Mouse (Mus musculus) heart, embryonic 16.5 days (tissue): ENCODE measurements around the gene Mms19. TPM values are rescaled to one million over a fixed set of nuclear protein-coding genes. Genes with fewer than 3 reads are reported as not detected.
"Not testable (repeated sequence)": the region's sequence is repeated elsewhere in the genome, so short reads cannot be mapped to it uniquely, and the experiment has no call there.

Experiments used
- ATAC-seq: fragments of 200-750 bp; cut with Nextera tagmentation; replicated peaks from 2 replicates; pipeline ENCODE4 v1.8.0; 2017; ENCODE audit warnings: moderate number of reproducible peaks; ENCODE audit not compliant: insufficient read depth, low FRiP score; ENCODE audit errors: extremely low read depth
- H3K27ac ChIP-seq: fragments of 300-500 bp; sonication (generic); 2 replicates; pipeline ENCODE4 v1.5.1; 2014; ENCODE audit warnings: mild to moderate bottlenecking, low read length, control low read depth, moderate library complexity
- H3K27me3 ChIP-seq: fragments of 300-500 bp; sonication (generic); 2 replicates; pipeline ENCODE4 v1.6.1; 2014; ENCODE audit warnings: low read length, mixed read lengths; ENCODE audit not compliant: control insufficient read depth, insufficient read depth
- H3K36me3 ChIP-seq: fragments of 300-500 bp; sonication (generic); 2 replicates; pipeline ENCODE4 v1.6.1; 2014; ENCODE audit not compliant: control insufficient read depth, insufficient read depth
- H3K4me1 ChIP-seq: fragments of 300-500 bp; sonication (generic); 2 replicates; pipeline ENCODE4 v1.6.1; 2014; ENCODE audit warnings: low read length, mixed read lengths; ENCODE audit not compliant: control insufficient read depth, insufficient read depth
- H3K4me2 ChIP-seq: fragments of 300-500 bp; sonication (generic); 2 replicates; pipeline ENCODE4 v1.6.1; 2014; ENCODE audit warnings: low read depth, mild to moderate bottlenecking, control low read depth, low read length
- H3K4me3 ChIP-seq: fragments of 300-500 bp; sonication (generic); 2 replicates; pipeline ENCODE4 v1.5.1; 2014; ENCODE audit warnings: mild to moderate bottlenecking, control low read depth, low read length
- H3K9ac ChIP-seq: fragments of 300-500 bp; sonication (generic); 2 replicates; pipeline ENCODE4 v1.6.1; 2014; ENCODE audit warnings: low read length, control low read depth
- H3K9me3 ChIP-seq: fragments of 300-500 bp; sonication (generic); replicated peaks from 2 replicates; pipeline ENCODE4 v1.6.1; 2016; ENCODE audit warnings: low read length; ENCODE audit not compliant: control insufficient read depth
- WGBS: fragments of 180-500 bp; shearing (Covaris S2); extraction: QIAGEN DNeasy Blood & Tissue Kit; methylation state at CpG from one replicate; pipeline ENCODE4 v1.1.7; 2014; 5-methylcytosine and 5-hydroxymethylcytosine counted together
- polyA plus RNA-seq: library from polyadenylated mRNA; unstranded; fragments of >200 nt; fragmentation: Nextera tagmentation; extraction: Ambion mirVana; gene quantifications from 2 replicates; pipeline ENCODE4 v1.2.1, GENCODE M21; 2015

Gene Mms19
- polyA plus RNA-seq, 1 experiment from 2014 or later, result 20.7 TPM

DNA sequence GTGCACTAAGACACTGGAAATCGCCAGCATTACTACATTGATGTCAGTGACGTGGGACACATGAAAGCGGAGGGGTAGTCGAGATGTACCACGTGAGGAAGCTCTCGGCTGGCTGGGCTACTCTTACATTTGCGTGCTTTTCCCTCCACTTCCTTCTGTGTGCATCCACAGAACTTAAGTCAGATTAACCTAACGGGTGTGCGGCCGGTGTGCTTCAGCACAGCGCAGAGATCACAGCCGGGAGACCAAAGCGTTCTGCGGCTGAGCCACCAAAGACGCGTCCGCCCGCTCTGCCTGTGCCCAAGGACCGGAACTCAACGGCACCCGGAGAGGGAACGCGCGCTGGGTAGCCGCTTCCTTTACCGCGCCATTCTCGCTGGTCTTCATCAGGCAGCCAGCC lies 48.3 kb downstream of the Mms19 start:
- H3K4me2 ChIP-seq, result peak overlapping the region; percentile 90
- peaks cover 18% of the 10 kb centered on the region for H3K4me1 ChIP-seq
- no peaks in the 10 kb centered on the region for H3K27me3 ChIP-seq
- ATAC-seq, result 0 out of 2 replicates have a peak, but pooled peaks have one; percentile 4
- peaks cover 16% of the 10 kb centered on the region for H3K36me3 ChIP-seq
- H3K9ac ChIP-seq, result peak overlapping the region; percentile 75
- peak overlapping the region; percentile 83 for H3K4me3 ChIP-seq
- under 1% methylated on average over 28 of the region's 28 CpGs for WGBS
- H3K9me3 ChIP-seq, result no peaks in the 10 kb centered on the region
- H3K27ac ChIP-seq, result peak overlapping the region; percentile 12

DNA sequence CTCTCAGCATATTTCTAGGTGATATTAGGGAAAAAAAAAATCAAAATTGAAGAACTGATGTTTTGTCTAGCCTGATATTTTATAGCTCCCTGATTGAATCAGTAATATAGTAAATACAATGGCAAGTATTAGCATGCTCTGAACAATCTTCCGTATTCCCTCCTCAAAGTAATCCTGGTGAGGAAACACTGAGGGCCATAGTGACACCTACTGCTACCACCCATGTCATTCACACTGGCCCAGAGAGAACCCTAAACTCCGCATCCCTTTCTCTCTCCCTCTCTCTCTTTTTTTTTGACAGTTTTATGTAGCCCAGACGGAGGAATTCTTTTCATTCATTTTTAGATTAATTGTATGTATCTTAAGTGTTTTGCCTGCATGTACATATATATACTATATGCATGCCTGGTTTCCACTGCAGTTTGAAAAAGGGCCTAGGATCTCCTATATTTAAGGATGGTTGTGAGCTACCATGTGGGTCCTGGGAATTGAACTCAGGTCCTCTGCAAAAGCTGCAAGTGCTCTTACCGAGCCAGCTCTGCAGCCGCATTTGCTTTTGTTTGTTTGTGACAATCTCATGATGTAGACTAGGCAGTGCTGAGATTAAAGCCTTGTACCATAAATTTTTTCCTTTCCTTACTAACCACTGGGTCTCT lies 60.4 kb downstream of the Mms19 start:
- no peak overlapping the region for H3K4me3 ChIP-seq
- H3K9ac ChIP-seq, result no peak overlapping the region
- H3K27me3 ChIP-seq, result no peaks in the 10 kb centered on the region
- no peaks in the 10 kb centered on the region for H3K4me1 ChIP-seq
- no peaks in the 10 kb centered on the region for H3K9me3 ChIP-seq
- 70% methylated on average over 5 of the region's 5 CpGs for WGBS
- peaks cover 43% of the 10 kb centered on the region for H3K36me3 ChIP-seq
- H3K4me2 ChIP-seq, result no peak overlapping the region
- ATAC-seq, result no peak
- no peak overlapping the region for H3K27ac ChIP-seq

DNA sequence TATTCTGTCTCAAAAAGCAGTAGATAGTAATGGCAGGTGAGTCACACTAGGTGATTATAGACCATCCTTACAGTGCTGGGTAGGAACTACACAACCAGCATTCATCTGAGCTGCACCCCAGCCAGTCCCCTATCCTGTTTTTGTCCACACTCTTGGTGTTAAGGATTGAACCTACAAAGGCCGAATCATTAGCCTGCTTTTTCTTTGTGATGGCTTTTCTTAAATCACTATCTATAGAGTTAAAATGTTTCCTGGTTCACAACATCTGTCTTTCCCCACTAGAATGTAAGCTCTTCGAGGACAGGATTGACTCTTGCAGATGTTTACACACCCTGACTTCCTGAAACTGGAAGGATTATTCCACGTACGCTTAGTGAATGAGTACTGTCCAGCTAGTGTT lies 61.5 kb downstream of the Mms19 start:
- no peak for ATAC-seq

DNA sequence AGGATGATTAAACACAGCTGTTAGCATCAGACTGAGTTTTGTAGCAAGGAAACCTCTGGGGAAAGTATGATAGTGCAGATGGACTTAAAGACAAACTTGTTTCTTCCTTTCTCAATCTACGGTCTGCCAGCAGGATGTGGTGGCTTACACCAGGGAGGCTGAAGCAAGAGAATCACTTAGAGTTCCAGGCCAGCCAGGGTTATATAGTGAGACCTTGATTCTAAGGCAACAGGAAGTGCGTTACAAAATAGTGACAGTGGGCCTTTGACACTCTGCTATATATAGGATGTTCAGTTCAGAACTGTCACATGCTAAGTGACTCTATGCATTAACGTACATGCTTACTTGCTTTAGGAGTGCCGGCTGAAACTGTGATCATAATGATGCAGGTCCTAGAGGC lies 64.1 kb downstream of the Mms19 start:
- Histone ChIP-seq H3K4me3 (no peak overlapping the region), H3K27me3 (no peaks in the 10 kb centered on the region), H3K4me2 (no peak overlapping the region), H3K9me3 (no peaks in the 10 kb centered on the region), H3K9ac (no peak overlapping the region), H3K36me3 (peaks cover 49% of the 10 kb centered on the region), H3K27ac (no peak overlapping the region), H3K4me1 (peaks cover 19% of the 10 kb centered on the region)
- ATAC-seq, result no peak
- 81% methylated on average over 4 of the region's 4 CpGs for WGBS

More for the DNA sequence above, 61.5 kb downstream of the Mms19 start:
- Histone ChIP-seq H3K9me3 (no peaks in the 10 kb centered on the region), H3K9ac (no peak overlapping the region), H3K4me3 (no peak overlapping the region), H3K4me2 (no peak overlapping the region), H3K27me3 (no peaks in the 10 kb centered on the region), H3K27ac (no peak overlapping the region), H3K36me3 (peaks cover 48% of the 10 kb centered on the region), H3K4me1 (peaks cover 6% of the 10 kb centered on the region)
- WGBS, result 70% methylated on average over 4 of the region's 4 CpGs

DNA sequence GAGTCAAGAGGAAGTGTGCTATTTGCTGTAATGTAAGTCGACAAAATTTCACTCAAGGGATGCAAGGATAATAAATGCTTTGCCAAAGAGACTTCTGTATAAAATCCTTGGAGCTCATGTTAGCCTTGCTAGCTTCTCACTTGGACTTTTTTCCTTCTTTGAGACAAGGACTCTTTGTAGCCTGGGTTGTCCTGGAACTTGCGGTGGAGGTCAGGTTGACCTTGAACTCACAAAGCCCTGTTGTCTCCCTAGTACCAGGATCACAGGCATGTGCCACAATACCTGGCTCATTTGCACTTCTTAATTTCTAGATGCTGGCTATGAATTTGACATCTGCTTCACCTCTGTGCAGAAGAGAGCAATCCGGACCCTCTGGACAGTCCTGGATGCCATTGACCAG lies 65.7 kb downstream of the Mms19 start:
- H3K9ac ChIP-seq, result peak overlapping the region; percentile 38
- peaks cover 44% of the 10 kb centered on the region for H3K36me3 ChIP-seq
- H3K4me2 ChIP-seq, result peak overlapping the region; percentile 94

DNA sequence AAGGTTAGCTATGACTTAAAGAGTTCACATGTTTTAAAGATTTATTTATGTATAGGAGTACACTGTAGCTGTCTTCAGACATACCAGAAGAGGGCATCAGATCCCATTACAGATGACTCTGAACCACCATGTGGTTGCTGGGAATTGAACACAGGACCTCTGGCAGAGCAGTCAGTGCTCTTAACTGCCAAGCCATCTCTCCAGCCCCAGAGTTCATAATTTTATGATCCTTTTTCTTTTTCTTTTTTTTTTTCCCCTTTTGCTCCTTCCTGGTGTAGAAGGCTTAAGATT lies 66.4 kb downstream of the Mms19 start:
- ATAC-seq, H3K27me3 ChIP-seq, H3K9me3 ChIP-seq: not testable (repeated sequence)
- peak overlapping the region; percentile 0; the same call in 1 of the 2 replicates for H3K27ac ChIP-seq
- peaks cover 19% of the 10 kb centered on the region for H3K4me1 ChIP-seq
- H3K4me3 ChIP-seq, result peak overlapping the region; percentile 85
- peak overlapping the region; percentile 95 for H3K9ac ChIP-seq
- peak overlapping the region; percentile 94 for H3K4me2 ChIP-seq
- peaks cover 38% of the 10 kb centered on the region for H3K36me3 ChIP-seq

More for the DNA sequence above, 65.7 kb downstream of the Mms19 start:
- 66% methylated on average over 3 of the region's 3 CpGs for WGBS
- Histone ChIP-seq H3K9me3 (no peaks in the 10 kb centered on the region), H3K4me3 (peak overlapping the region; percentile 85), H3K27ac (peak overlapping the region; percentile 53), H3K4me1 (peaks cover 19% of the 10 kb centered on the region), H3K27me3 (no peaks in the 10 kb centered on the region)
- ATAC-seq, result no peak

DNA sequence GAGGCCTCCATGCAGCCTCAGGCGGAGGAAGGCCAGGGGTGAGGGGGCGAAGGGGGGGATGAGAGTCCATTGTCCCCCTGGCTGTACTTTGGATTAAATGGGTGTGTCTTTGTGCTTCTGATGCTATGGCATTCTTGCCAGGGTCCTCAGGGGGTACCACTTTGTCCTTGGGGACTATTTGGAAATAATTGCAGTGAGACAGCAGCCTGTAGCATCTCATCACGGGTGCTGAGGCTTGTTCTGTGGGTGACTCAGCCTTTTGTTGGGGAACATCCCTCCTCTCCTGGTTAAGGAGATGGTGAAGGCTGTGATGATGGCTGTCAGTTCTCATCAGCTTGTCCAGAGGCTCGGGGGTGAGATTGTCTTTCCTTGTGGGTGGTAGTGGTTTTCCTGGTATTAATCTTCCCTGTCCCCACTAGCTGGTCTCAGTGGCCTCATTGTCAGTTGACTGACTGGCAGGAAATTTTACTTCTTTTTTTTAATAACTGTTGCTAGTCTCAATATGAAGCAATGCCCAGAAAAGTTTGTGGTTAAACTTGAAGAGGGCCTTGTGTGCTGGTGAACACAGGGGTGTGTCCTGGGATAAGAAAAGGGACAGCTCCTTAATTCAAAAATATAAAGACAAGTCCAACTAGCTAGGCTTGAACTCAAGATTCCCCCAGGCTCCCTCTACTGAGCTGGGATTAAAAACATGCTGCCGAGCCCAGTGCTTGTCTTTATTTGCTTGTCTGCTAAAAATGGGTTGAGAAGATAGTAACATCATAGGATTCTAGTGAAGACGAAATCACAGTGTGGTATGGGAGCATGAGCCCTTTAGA lies 67.0 kb downstream of the Mms19 start:
- peaks cover 19% of the 10 kb centered on the region for H3K4me1 ChIP-seq
- peak overlapping the region; percentile 85 for H3K4me3 ChIP-seq
- H3K36me3 ChIP-seq, result peaks cover 33% of the 10 kb centered on the region
- ATAC-seq, result no peak
- H3K27ac ChIP-seq, result peak overlapping the region; percentile 96
- peak overlapping the region; percentile 95 for H3K9ac ChIP-seq
- WGBS, result 24% methylated on average over 6 of the region's 6 CpGs
- H3K4me2 ChIP-seq, result peak overlapping the region; percentile 94
- H3K27me3 ChIP-seq, result no peaks in the 10 kb centered on the region
- no peaks in the 10 kb centered on the region for H3K9me3 ChIP-seq

DNA sequence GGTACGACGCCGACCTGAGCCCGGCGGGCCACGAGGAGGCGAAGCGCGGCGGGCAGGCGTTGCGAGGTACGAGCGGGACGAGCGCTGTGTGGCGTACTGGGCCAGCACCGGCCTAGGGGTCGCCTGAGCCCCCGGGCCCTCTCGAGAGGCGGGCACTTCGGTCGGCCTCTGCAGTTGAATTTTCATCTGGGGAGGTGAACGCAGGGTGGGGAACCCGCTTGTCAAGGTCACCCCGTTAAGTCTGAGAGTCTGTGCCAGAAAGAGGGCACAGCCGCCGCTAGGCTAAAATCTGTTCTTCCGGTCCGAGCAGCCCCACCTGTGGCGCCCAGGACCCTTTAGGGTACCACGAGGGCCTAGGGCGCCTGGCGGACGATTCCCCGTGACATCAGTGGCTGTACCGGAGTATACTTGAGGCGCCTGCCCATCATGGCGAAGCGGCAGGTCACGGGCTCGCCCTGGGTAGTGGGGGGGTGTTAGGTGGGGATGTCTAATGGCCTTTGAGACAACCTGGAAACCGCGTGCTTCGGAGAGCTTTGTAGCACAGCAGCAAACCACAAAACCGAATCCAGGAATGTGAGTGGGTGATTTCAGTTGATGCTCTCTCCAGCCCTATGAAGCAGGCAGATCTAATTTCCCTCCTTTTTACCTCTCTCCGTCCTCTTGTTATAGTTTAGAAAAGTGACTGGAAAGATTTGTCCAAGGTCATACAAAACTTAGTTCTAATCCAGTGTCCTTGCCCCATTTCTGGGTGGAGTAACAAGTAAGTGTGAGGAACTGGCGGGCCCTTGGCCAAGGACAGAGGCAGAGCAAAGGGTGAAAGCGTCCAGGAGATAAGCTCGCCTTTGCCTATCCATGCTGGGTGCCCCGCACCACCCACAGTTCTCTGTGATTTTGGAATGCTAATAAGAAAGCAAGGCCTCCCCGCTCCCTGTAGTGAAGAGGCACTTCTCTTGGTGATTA lies 68.6 kb downstream of the Mms19 start:
- Histone ChIP-seq H3K27me3 (no peaks in the 10 kb centered on the region), H3K27ac (peak overlapping the region; percentile 96), H3K4me3 (peak overlapping the region; percentile 85), H3K36me3 (peaks cover 26% of the 10 kb centered on the region), H3K4me2 (peak overlapping the region; percentile 94), H3K4me1 (peaks cover 19% of the 10 kb centered on the region), H3K9me3 (no peaks in the 10 kb centered on the region), H3K9ac (peak overlapping the region; percentile 95)
- peak; percentile 37 for ATAC-seq
- whole genome bisulfite sequencing, result 2% methylated on average over 53 of the region's 53 CpGs
